Mouse (Mus musculus) MEL (cell line): ENCODE results near the gene Rnf169. TPM values are rescaled to one million over a fixed set of nuclear protein-coding genes. Genes with fewer than 3 reads are reported as not detected.

Source experiments
- DNase-seq: peaks from one replicate; pipeline ENCODE4 v3.0.0; 2011; ENCODE audit warnings: low read depth, low spot score
- H3K27ac ChIP-seq: 2 replicates; pipeline ENCODE4 v1.5.1; 2012; ENCODE audit warnings: low read depth, mild to moderate bottlenecking, control low read depth, low read length, moderate library complexity; ENCODE audit not compliant: control insufficient read depth
- H3K27me3 ChIP-seq, 2 experiments: fragments of 150-350 bp in 1 of 2; sonication (generic) in 1 of 2; 2 replicates each; pipeline ENCODE4 v1.6.1; 2012; ENCODE audit warnings: low read length in 2 of 2, mild to moderate bottlenecking in 2 of 2, improper control_type of control experiment in 1 of 2, moderate library complexity in 1 of 2; ENCODE audit not compliant: insufficient read depth in 2 of 2, control insufficient read depth in 1 of 2
- H3K36me3 ChIP-seq, 2 experiments: 2 replicates each; pipeline ENCODE4 v1.6.1; 2012 to 2014; ENCODE audit warnings: low read length in 2 of 2, improper control_type of control experiment in 1 of 2, inconsistent platforms in 1 of 2, mild to moderate bottlenecking in 1 of 2; ENCODE audit not compliant: insufficient read depth in 2 of 2, control insufficient read depth in 1 of 2
- H3K4me1 ChIP-seq, 2 experiments: fragments of 150-350 bp in 1 of 2; sonication (generic) in 1 of 2; 2 replicates each; pipeline ENCODE4 v1.6.1; 2012; ENCODE audit warnings: low read length in 2 of 2, improper control_type of control experiment in 1 of 2, mild to moderate bottlenecking in 1 of 2; ENCODE audit not compliant: insufficient read depth in 2 of 2, control insufficient read depth in 1 of 2
- H3K4me3 ChIP-seq, 2 experiments: fragments of 150-350 bp in 1 of 2; sonication (generic) in 1 of 2; 2 replicates each; pipeline ENCODE4 v1.5.1; 2012; ENCODE audit warnings: low read depth in 2 of 2, low read length in 2 of 2, mild to moderate bottlenecking in 2 of 2, moderate library complexity in 2 of 2, control low read depth in 1 of 2, improper control_type of control experiment in 1 of 2; ENCODE audit not compliant: control insufficient read depth in 1 of 2, insufficient read depth in 1 of 2
- H3K79me2 ChIP-seq: 2 replicates; pipeline ENCODE4 v1.6.1; 2012; ENCODE audit warnings: mild to moderate bottlenecking, low read length, moderate library complexity; ENCODE audit not compliant: control insufficient read depth, poor library complexity, insufficient read depth
- H3K9ac ChIP-seq: 2 replicates; pipeline ENCODE4 v1.6.1; 2012; ENCODE audit warnings: low read depth, mild to moderate bottlenecking, control low read depth, low read length, moderate library complexity; ENCODE audit not compliant: control insufficient read depth, poor library complexity, severe bottlenecking
- H3K9me3 ChIP-seq: fragments of 150-350 bp; sonication (generic); replicated peaks from 2 replicates; pipeline ENCODE4 v1.6.1; 2012; ENCODE audit warnings: mild to moderate bottlenecking, low read length, improper control_type of control experiment, moderate library complexity; ENCODE audit not compliant: insufficient read depth
- BHLHE40 ChIP-seq: IDR thresholded peaks from 2 replicates; pipeline ENCODE4 v1.6.1; 2012; ENCODE audit warnings: low read depth, mild to moderate bottlenecking, inconsistent platforms, low read length, improper control_type of control experiment, borderline replicate concordance
- CHD2 ChIP-seq: IDR thresholded peaks from 2 replicates; pipeline ENCODE4 v1.6.1; 2011; ENCODE audit warnings: low read length, improper control_type of control experiment
- E2F4 ChIP-seq: IDR thresholded peaks from 2 replicates; pipeline ENCODE4 v1.6.1; 2011; ENCODE audit warnings: low read depth, low read length, improper control_type of control experiment, borderline replicate concordance
- ELF1 ChIP-seq: IDR thresholded peaks from 2 replicates; pipeline ENCODE4 v1.6.1; 2014; ENCODE audit warnings: low read depth, mild to moderate bottlenecking, inconsistent platforms, low read length, improper control_type of control experiment, moderate library complexity
- EP300 ChIP-seq, 2 experiments: IDR thresholded peaks; 2 replicates each; pipeline ENCODE4 v1.6.1; 2011; ENCODE audit warnings: improper control_type of control experiment in 2 of 2, low read length in 2 of 2, low read depth in 1 of 2, mild to moderate bottlenecking in 1 of 2
- ETS1 ChIP-seq: IDR thresholded peaks from 2 replicates; pipeline ENCODE4 v1.6.1; 2012; ENCODE audit warnings: low read depth, mild to moderate bottlenecking, inconsistent platforms, low read length, improper control_type of control experiment, moderate library complexity
- GABPA ChIP-seq: IDR thresholded peaks from 2 replicates; pipeline ENCODE4 v1.6.1; 2012; ENCODE audit warnings: low read depth, mild to moderate bottlenecking, inconsistent platforms, low read length, improper control_type of control experiment, moderate library complexity
- HCFC1 ChIP-seq: IDR thresholded peaks from 2 replicates; pipeline ENCODE4 v1.6.1; 2012; ENCODE audit warnings: low read depth, mild to moderate bottlenecking, inconsistent platforms, low read length, improper control_type of control experiment, moderate library complexity
- KAT2A ChIP-seq: conservative IDR thresholded peaks from 2 replicates; pipeline ENCODE4 v1.6.1; 2012; ENCODE audit warnings: low read depth, low read length, improper control_type of control experiment, inconsistent platforms
- MAX ChIP-seq: IDR thresholded peaks from 2 replicates; pipeline ENCODE4 v1.6.1; 2011; ENCODE audit warnings: low read length, improper control_type of control experiment
- MAZ ChIP-seq: IDR thresholded peaks from 2 replicates; pipeline ENCODE4 v1.6.1; 2012; ENCODE audit warnings: low read depth, mild to moderate bottlenecking, inconsistent platforms, low read length, improper control_type of control experiment
- MEF2A ChIP-seq: IDR thresholded peaks from 2 replicates; pipeline ENCODE4 v1.6.1; 2014; ENCODE audit warnings: low read depth, mild to moderate bottlenecking, inconsistent platforms, low read length, improper control_type of control experiment; ENCODE audit not compliant: poor library complexity, insufficient replicate concordance, severe bottlenecking; ENCODE audit errors: extremely low read depth
- MYB ChIP-seq: IDR thresholded peaks from 2 replicates; pipeline ENCODE4 v1.6.1; 2011; ENCODE audit warnings: mild to moderate bottlenecking, low read depth, low read length, improper control_type of control experiment
- MYC ChIP-seq: IDR thresholded peaks from 2 replicates; pipeline ENCODE4 v1.6.1; 2011; ENCODE audit warnings: low read depth, mild to moderate bottlenecking, low read length, improper control_type of control experiment, moderate library complexity
- NELFE ChIP-seq: IDR thresholded peaks from 2 replicates; pipeline ENCODE4 v1.6.1; 2011; ENCODE audit warnings: low read depth, low read length, improper control_type of control experiment
- POLR2A ChIP-seq, 2 experiments: IDR thresholded peaks; 2 replicates each; pipeline ENCODE4 v1.6.1; 2011 to 2012; ENCODE audit warnings: low read length in 2 of 2, mild to moderate bottlenecking in 2 of 2, control low read depth in 1 of 2, improper control_type of control experiment in 1 of 2, low read depth in 1 of 2, moderate library complexity in 1 of 2; ENCODE audit not compliant: control insufficient read depth in 1 of 2, insufficient read depth in 1 of 2, poor library complexity in 1 of 2
- SIN3A ChIP-seq: IDR thresholded peaks from 2 replicates; pipeline ENCODE4 v1.6.1; 2012; ENCODE audit warnings: low read length, improper control_type of control experiment, inconsistent platforms
- TAL1 ChIP-seq: IDR thresholded peaks from 2 replicates; pipeline ENCODE4 v1.6.1; 2012; ENCODE audit warnings: mild to moderate bottlenecking, inconsistent platforms, low read length, moderate library complexity, mixed read lengths
- ZMIZ1 ChIP-seq: IDR thresholded peaks from 2 replicates; pipeline ENCODE4 v1.6.1; 2012; ENCODE audit warnings: low read depth, mild to moderate bottlenecking, inconsistent platforms, low read length, improper control_type of control experiment, moderate library complexity
- polyA plus RNA-seq, 2 experiments: library from polyadenylated mRNA; stranded (reverse) in 1 of 2; unstranded in 1 of 2; fragments of >175 nt in 1 of 2; fragments of >200 nt in 1 of 2; gene quantifications; 2 replicates each; pipeline versions ENCODE4 v1.2.1 to v1.2.4; 2012; ENCODE audit warnings: low replicate concordance in 2 of 2, low read depth in 1 of 2; ENCODE audit not compliant: insufficient read length in 2 of 2, insufficient read depth in 1 of 2, missing spikeins in 1 of 2
- total RNA-seq: library from RNA; depleted of rRNA; stranded (reverse); fragments of 300-350 nt; gene quantifications from 2 replicates; pipeline ENCODE4 v1.2.3, GENCODE M21; 2012

Rnf169 gene
- total and polyA plus RNA-seq, 3 experiments, result 6.2 to 7.2 TPM; not detected in 1

DNA sequence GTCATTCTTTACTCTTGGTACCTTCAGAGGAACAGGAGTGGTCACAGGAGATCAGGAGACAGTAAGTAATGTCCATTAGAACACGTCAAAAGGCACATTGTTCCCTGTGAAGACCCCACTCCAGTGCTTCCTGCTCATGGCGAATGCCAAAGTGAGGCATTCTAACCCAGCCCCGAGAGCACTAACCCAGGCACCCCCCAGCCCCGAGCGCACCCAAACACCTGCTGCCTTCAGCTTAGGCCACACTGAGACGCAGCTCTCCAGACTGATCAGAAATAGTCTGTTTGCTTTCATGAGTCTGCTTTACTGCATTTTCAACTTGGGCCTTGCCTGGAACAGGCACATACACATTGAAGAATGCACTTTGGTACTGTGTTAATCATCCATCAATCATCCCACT is 60.3 kb downstream of the Rnf169 start:
- TF ChIP-seq ETS1, result no peak
- no peak for TF ChIP-seq BHLHE40
- TF ChIP-seq ZMIZ1, result no peak
- TF ChIP-seq EP300 (IDR thresholded peaks at IDR 0.05; ENCODE audit: low read depth in 1 of 2, low read length in 2 of 2), result no peak
- TF ChIP-seq MAX, result no peak
- TF ChIP-seq MYB, result no peak
- no peak for TF ChIP-seq CHD2
- TF ChIP-seq HCFC1, result no peak
- TF ChIP-seq, all 39 proteins: peak for 0

DNA sequence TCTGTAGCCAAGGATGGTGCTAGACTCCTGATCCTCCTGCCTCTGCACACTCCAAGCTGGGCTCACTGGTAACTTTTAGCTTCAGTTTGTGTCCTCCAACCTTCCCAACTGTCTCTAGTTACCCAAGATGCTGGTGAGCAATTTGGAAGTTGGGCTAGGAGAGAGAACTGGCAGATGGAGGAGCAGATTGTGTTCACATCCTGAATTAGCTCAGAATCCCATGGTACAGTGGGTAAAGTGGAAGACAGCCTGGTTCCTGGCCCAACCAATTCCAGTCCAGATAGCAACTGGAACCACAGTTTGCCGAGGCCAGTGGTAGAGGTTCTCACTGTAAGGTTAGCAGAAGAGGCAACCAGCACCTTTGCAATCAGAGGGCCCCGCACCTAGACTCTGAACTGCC is 61.1 kb downstream of the Rnf169 start:
- Histone ChIP-seq H3K36me3 (no peaks in the 10 kb centered on the region), H3K27me3 (no peaks in the 10 kb centered on the region), H3K4me3 (no peak overlapping the region), H3K79me2 (no peaks in the 10 kb centered on the region), H3K9me3 (no peaks in the 10 kb centered on the region), H3K9ac (no peak overlapping the region), H3K4me1 (no peaks in the 10 kb centered on the region), H3K27ac (no peak overlapping the region)
- TF ChIP-seq GABPA (no peak), POLR2A (IDR thresholded peaks at IDR 0.05; ENCODE audit: control insufficient read depth in 1 of 2, insufficient read depth in 1 of 2, low read depth in 1 of 2, low read length in 2 of 2, poor library complexity in 1 of 2) (no peak), ELF1 (no peak), KAT2A (no peak), TAL1 (no peak), E2F4 (no peak), MYB (no peak), SIN3A (no peak), NELFE (no peak), MYC (no peak), BHLHE40 (no peak), MAZ (no peak), MEF2A (no peak)
- no peak for DNase-seq

More for the DNA sequence above, 60.3 kb downstream of the Rnf169 start:
- H3K27me3 ChIP-seq, result no peaks in the 10 kb centered on the region
- no peak for DNase-seq
- no peaks in the 10 kb centered on the region for H3K4me1 ChIP-seq
- no peaks in the 10 kb centered on the region for H3K79me2 ChIP-seq
- no peak overlapping the region for H3K27ac ChIP-seq
- H3K9ac ChIP-seq, result no peak overlapping the region
- H3K36me3 ChIP-seq, result 0 out of 4 replicates have a peak, but pooled peaks cover 0 to 1% of the 10 kb centered on the region in 2 experiments
- H3K4me3 ChIP-seq, result no peak overlapping the region
- no peaks in the 10 kb centered on the region for H3K9me3 ChIP-seq
